Mouse (Mus musculus): ENCODE data around the gene Gm17364. TPM values are rescaled to one million over a fixed set of nuclear protein-coding genes. Genes with fewer than 3 reads are reported as not detected.

Gm17364 gene
- total RNA-seq, 2 experiments from 2014 or later = not detected

GRCm38 (mm10) chr13:41228060-41228459 is 45.7 kb downstream of the Gm17364 start:
- no peak for DNase-seq (ENCODE audit: low spot score)

GRCm38 (mm10) chr13:41226513-41226912 is 47.3 kb downstream of the Gm17364 start:
- intact Hi-C loops (cut with DNase I) = no loop called here

More at GRCm38 (mm10) chr13:41228060-41228459, 45.7 kb downstream of the Gm17364 start:
- intact Hi-C loops (cut with DNase I) = no loop called here

More at GRCm38 (mm10) chr13:41226513-41226912, 47.3 kb downstream of the Gm17364 start:
- DNase-seq (ENCODE audit: low spot score) = no peak

Other genes starting within 250 kb of the Gm17364 start
- gene Mak, start 194.3 kb downstream of the Gm17364 start, total RNA-seq (2021) = not detected
- gene Gcm2, start 162.9 kb downstream of the Gm17364 start, total RNA-seq (2021) = not detected
- not detected for gene Sycp2l, start 159.7 kb downstream of the Gm17364 start, total RNA-seq (2021)
- gene Elovl2, start 53.6 kb downstream of the Gm17364 start, total RNA-seq (2021) = under 1 TPM in 1 of 2 experiments, not detected in 1; 0.16 TPM
- 10 to 100 TPM; 23.3 to 24.5 TPM for gene Smim13, start 24.1 kb downstream of the Gm17364 start, total RNA-seq (2021)
- gene Nedd9, start 213.4 kb upstream of the Gm17364 start, total RNA-seq (2021) = 10 to 100 TPM; 23.3 to 28.2 TPM